Mouse (Mus musculus) midbrain, embryonic 14.5 days (tissue): ENCODE results near the gene Krt78. TPM values are rescaled to one million over a fixed set of nuclear protein-coding genes. Genes with fewer than 3 reads are reported as not detected.

Source experiments
- ATAC-seq: fragments of 200-750 bp; cut with Nextera tagmentation; 2 replicates; pipeline ENCODE4 v1.8.0; 2017; ENCODE audit warnings: moderate number of reproducible peaks, moderate library complexity; ENCODE audit not compliant: low FRiP score, low TSS enrichment
- DNase-seq: peaks from one replicate; pipeline ENCODE4 v3.0.0-alpha.2; 2015
- H3K27ac ChIP-seq: fragments of 300-500 bp; sonication (generic); replicated peaks from 2 replicates; pipeline ENCODE4 v1.5.1; 2014; ENCODE audit warnings: mild to moderate bottlenecking, low read depth, low read length, moderate library complexity
- H3K27me3 ChIP-seq: fragments of 300-500 bp; sonication (generic); 2 replicates; pipeline ENCODE4 v1.6.1; 2014; ENCODE audit warnings: low read length, control low read depth, mixed read lengths; ENCODE audit not compliant: control insufficient read depth, insufficient read depth
- H3K36me3 ChIP-seq: fragments of 300-500 bp; sonication (generic); 2 replicates; pipeline ENCODE4 v1.6.1; 2014; ENCODE audit warnings: low read length, control low read depth; ENCODE audit not compliant: control insufficient read depth, insufficient read depth
- H3K4me1 ChIP-seq: fragments of 300-500 bp; sonication (generic); 2 replicates; pipeline ENCODE4 v1.6.1; 2014; ENCODE audit warnings: mild to moderate bottlenecking, antibody characterized with exemption, low read length, control low read depth; ENCODE audit not compliant: control insufficient read depth, insufficient read depth
- H3K4me2 ChIP-seq: fragments of 300-500 bp; sonication (generic); 2 replicates; pipeline ENCODE4 v1.6.1; 2014; ENCODE audit warnings: mild to moderate bottlenecking, low read length, moderate library complexity
- H3K4me3 ChIP-seq: fragments of 300-500 bp; sonication (generic); replicated peaks from 2 replicates; pipeline ENCODE4 v1.5.1; 2014; ENCODE audit warnings: low read depth, low read length
- H3K9ac ChIP-seq: fragments of 300-500 bp; sonication (generic); replicated peaks from 2 replicates; pipeline ENCODE4 v1.6.1; 2014; ENCODE audit warnings: mild to moderate bottlenecking, low read length, moderate library complexity
- H3K9me3 ChIP-seq: fragments of 300-500 bp; sonication (generic); 2 replicates; pipeline ENCODE4 v1.6.1; 2016; ENCODE audit warnings: low read length, control low read depth, mixed read lengths; ENCODE audit not compliant: control insufficient read depth
- WGBS: fragments of 180-500 bp; shearing (Covaris S2); extraction: QIAGEN DNeasy Blood & Tissue Kit; methylation state at CpG from one replicate; pipeline ENCODE4 v1.1.7; 2014; 5-methylcytosine and 5-hydroxymethylcytosine counted together
- polyA plus RNA-seq: library from polyadenylated mRNA; unstranded; fragments of >200 nt; fragmentation: Nextera tagmentation; extraction: Ambion mirVana; gene quantifications from 2 replicates; pipeline ENCODE4 v1.2.1, GENCODE M21; 2014

The Krt78 gene
- polyA plus RNA-seq, 1 experiment from 2014 or later, result not detected

GRCm38 (mm10) chr15:101976641-101977040 lies 22.6 kb upstream of the Krt78 start:
- H3K36me3 ChIP-seq, result no peaks in the 10 kb centered on the region
- WGBS, result 55% methylated on average over 3 of the region's 3 CpGs
- H3K9me3 ChIP-seq, result no peaks in the 10 kb centered on the region
- peak overlapping the region; percentile 71 for H3K4me2 ChIP-seq
- H3K27me3 ChIP-seq, result no peaks in the 10 kb centered on the region
- H3K4me1 ChIP-seq, result peaks cover 9% of the 10 kb centered on the region; the same call in 1 of the 2 replicates
- ATAC-seq, result no peak
- no peak overlapping the region for H3K27ac ChIP-seq
- peak overlapping the region; percentile 53 for H3K9ac ChIP-seq
- DNase-seq, result no peak
- peak overlapping the region; percentile 35; the same call in 1 of the 2 replicates for H3K4me3 ChIP-seq

- H3K36me3 ChIP-seq, result no peaks in the 10 kb centered on the region
- WGBS, result 84% methylated on average over 5 of the region's 5 CpGs
- no peak for ATAC-seq
These were observed 21.9 kb upstream of the Krt78 start for GRCm38 (mm10) chr15:101976023-101976422.

GRCm38 (mm10) chr15:101974083-101974845 lies 20.2 kb upstream of the Krt78 start:
- Histone ChIP-seq H3K27ac (no peak overlapping the region), H3K27me3 (no peaks in the 10 kb centered on the region), H3K4me2 (no peak overlapping the region), H3K9me3 (no peaks in the 10 kb centered on the region), H3K9ac (no peak overlapping the region), H3K4me1 (peaks cover 9% of the 10 kb centered on the region; the same call in 1 of the 2 replicates), H3K4me3 (no peak overlapping the region), H3K36me3 (no peaks in the 10 kb centered on the region)
- 61% methylated on average over 16 of the region's 16 CpGs for WGBS
- DNase-seq (no peak), ATAC-seq (no peak)

More at GRCm38 (mm10) chr15:101976023-101976422, 21.9 kb upstream of the Krt78 start:
- no peak overlapping the region for H3K4me3 ChIP-seq
- H3K4me1 ChIP-seq, result peaks cover 9% of the 10 kb centered on the region; the same call in 1 of the 2 replicates
- H3K9ac ChIP-seq, result no peak overlapping the region
- DNase-seq, result no peak
- H3K9me3 ChIP-seq, result no peaks in the 10 kb centered on the region
- no peak overlapping the region for H3K4me2 ChIP-seq
- H3K27ac ChIP-seq, result no peak overlapping the region
- H3K27me3 ChIP-seq, result no peaks in the 10 kb centered on the region

GRCm38 (mm10) chr15:101973414-101974077 lies 19.5 kb upstream of the Krt78 start:
- H3K4me2 ChIP-seq, result no peak overlapping the region
- WGBS, result 11% methylated on average over 15 of the region's 15 CpGs
- no peak overlapping the region for H3K27ac ChIP-seq
- peak; percentile 96 for DNase-seq
- H3K9ac ChIP-seq, result no peak overlapping the region
- peaks cover 9% of the 10 kb centered on the region; the same call in 1 of the 2 replicates for H3K4me1 ChIP-seq
- no peaks in the 10 kb centered on the region for H3K36me3 ChIP-seq
- no peaks in the 10 kb centered on the region for H3K9me3 ChIP-seq
- H3K27me3 ChIP-seq, result no peaks in the 10 kb centered on the region
- ATAC-seq, result peak; percentile 73; the same call in 1 of the 2 replicates
- H3K4me3 ChIP-seq, result no peak overlapping the region

GRCm38 (mm10) chr15:101970536-101970935 lies 16.4 kb upstream of the Krt78 start:
- DNase-seq (peak; percentile 81), ATAC-seq (no peak)
- H3K27me3 ChIP-seq, result no peaks in the 10 kb centered on the region
- H3K4me2 ChIP-seq, result no peak overlapping the region
- H3K4me3 ChIP-seq, result no peak overlapping the region
- no peaks in the 10 kb centered on the region for H3K9me3 ChIP-seq
- H3K36me3 ChIP-seq, result no peaks in the 10 kb centered on the region
- no peak overlapping the region for H3K27ac ChIP-seq
- 9% methylated on average over 3 of the region's 6 CpGs for WGBS
- no peaks in the 10 kb centered on the region for H3K4me1 ChIP-seq
- H3K9ac ChIP-seq, result no peak overlapping the region

GRCm38 (mm10) chr15:101966808-101967207 lies 12.7 kb upstream of the Krt78 start:
- 83% methylated on average over 8 of the region's 8 CpGs for WGBS
- Histone ChIP-seq H3K4me3 (no peak overlapping the region), H3K36me3 (no peaks in the 10 kb centered on the region), H3K9ac (no peak overlapping the region), H3K4me2 (no peak overlapping the region), H3K9me3 (no peaks in the 10 kb centered on the region), H3K27ac (no peak overlapping the region), H3K4me1 (no peaks in the 10 kb centered on the region), H3K27me3 (no peaks in the 10 kb centered on the region)
- DNase-seq (no peak), ATAC-seq (no peak)

GRCm38 (mm10) chr15:101958891-101959290 lies 4.8 kb upstream of the Krt78 start:
- H3K4me3 ChIP-seq, result no peak overlapping the region
- H3K9me3 ChIP-seq, result no peaks in the 10 kb centered on the region
- H3K27ac ChIP-seq, result no peak overlapping the region
- no peak overlapping the region for H3K9ac ChIP-seq
- no peak for ATAC-seq
- H3K27me3 ChIP-seq, result no peaks in the 10 kb centered on the region
- no peak for DNase-seq
- H3K36me3 ChIP-seq, result no peaks in the 10 kb centered on the region
- H3K4me1 ChIP-seq, result no peaks in the 10 kb centered on the region
- WGBS, result 86% methylated on average over 3 of the region's 3 CpGs
- no peak overlapping the region for H3K4me2 ChIP-seq

GRCm38 (mm10) chr15:101952733-101953474 lies 1.2 kb downstream of the Krt78 start:
- Histone ChIP-seq H3K4me2 (no peak overlapping the region), H3K4me3 (no peak overlapping the region), H3K27me3 (no peaks in the 10 kb centered on the region), H3K9me3 (no peaks in the 10 kb centered on the region), H3K9ac (no peak overlapping the region), H3K27ac (no peak overlapping the region), H3K4me1 (no peaks in the 10 kb centered on the region), H3K36me3 (no peaks in the 10 kb centered on the region)
- no peak for DNase-seq
- 91% methylated on average over 7 of the region's 7 CpGs for WGBS
- no peak for ATAC-seq
